Mouse (Mus musculus) v-Abl transformed pro-B cells (cell line): ENCODE data around the gene Cept1.

Experiments
- in situ Hi-C, 2 experiments: fragments of 400-800 bp; cut with MboI; formaldehyde crosslinking; loops; one replicate each; pipeline ENCODE4 v1.15.1; 2025; ENCODE audit not compliant: unreplicated experiment in 2 of 2

Cept1 gene

DNA sequence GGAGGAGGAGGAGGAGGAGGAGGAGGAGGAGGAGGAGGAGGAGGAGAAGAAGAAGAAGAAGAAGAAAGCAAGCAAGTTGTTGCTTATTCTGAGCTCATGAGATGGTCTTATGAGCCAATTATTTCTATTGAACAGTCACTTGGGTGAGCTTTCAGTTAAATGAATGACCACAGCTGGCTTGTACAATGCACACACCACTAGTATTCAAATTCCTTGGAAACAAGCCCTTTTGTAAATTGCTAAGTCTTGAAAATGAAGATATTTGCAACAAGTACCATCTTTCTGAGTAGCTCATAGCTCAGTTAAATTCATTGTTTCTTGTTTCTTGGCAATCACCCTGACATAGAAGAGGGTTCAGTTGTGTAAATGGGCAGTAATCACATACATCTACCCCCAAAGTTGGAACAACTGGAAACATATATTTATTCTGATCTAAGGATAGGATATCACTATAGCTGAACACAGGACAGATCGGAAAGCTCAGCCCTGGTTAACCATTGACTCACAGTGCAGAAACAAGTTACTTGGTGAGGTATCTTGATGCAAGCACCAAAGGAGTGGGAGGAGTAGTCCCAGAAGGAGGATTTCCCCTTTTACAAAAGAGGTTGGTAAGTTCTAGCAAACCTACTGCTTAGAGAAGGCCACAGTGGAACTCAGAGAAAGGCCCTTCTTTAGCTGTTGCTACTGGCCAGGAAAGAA lies 52.1 kb downstream of the Cept1 start:
- in situ Hi-C loops = no loop called here

DNA sequence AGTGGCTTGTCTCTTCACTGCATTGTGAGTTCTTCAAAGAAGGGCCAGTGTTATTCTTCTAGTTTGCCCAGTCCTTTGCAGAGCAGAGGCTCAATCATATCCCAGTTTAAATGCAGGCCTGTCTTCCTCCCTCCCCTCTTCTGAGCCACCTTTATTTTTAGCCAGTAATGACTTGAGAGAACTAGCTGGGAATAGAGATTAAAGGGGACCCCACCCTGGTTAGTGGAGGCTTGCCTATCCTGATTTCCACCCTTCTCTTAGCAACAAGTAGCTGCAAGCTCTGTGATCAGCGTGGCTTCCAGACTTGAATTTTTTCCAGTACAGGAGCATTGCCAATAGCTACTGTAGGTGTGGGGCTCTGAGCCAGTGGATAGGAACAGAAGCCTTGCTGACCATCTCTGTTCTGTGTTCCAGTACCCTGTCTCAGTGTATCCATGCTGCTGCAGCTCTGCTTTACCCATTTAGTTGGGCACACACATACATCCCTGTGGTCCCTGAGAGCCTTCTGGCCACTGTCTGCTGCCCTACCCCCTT lies 53.1 kb downstream of the Cept1 start:
- in situ Hi-C loops = no loop called here

DNA sequence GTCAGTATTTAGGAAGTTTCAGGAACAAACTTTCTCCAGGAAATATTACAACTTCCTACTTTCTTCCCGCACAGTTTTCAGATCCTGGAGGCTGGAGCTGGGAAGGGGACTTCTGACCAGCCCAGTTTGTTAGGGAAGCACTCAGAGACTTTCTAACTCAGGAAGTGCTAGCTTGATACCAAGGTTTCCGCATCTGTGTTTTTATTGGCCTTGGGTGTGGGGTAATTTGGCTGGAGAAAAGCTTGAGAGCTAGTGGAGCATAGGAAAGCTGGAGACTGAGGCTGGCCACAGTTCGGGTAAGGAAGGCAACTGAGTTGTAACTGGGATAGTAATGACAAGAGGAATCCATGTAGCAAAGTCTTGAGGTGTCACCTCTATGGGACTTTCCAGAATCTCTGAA lies 53.7 kb downstream of the Cept1 start:
- in situ Hi-C loops = no loop called here

DNA sequence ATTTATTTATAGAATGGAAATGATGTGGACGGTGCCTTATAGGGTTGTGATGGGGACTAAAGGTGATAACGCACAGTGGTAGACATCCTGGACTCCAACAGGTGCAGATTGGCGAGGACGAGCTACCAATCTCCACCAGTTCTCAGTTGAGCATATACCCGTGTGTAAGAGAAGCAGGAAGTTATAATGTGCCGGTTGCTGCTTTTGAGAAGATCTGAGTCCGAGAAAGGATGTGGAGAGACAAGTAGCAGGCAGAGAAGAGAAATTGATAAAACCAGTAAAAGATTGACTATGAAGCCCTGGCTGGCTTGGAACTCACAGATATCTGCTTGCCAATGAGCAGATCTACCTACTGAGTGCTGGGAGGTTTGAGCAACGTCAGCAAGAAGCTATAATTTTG lies 54.4 kb downstream of the Cept1 start:
- in situ Hi-C loops = no loop called here

- in situ Hi-C loops = no loop called here
These were observed 54.9 kb downstream of the Cept1 start for GRCm38 (mm10) chr3:106492723-106493122.

- in situ Hi-C loops = no loop called here
These were observed 57.4 kb downstream of the Cept1 start for GRCm38 (mm10) chr3:106490239-106490638.

- in situ Hi-C loops = loop anchor here in 1 of 2 experiments (10.0 kb wide), 1 partner anchor 387 kb away; no protein-coding TSS in a partner anchor
These were observed 60.1 kb downstream of the Cept1 start for GRCm38 (mm10) chr3:106487551-106487950.

DNA sequence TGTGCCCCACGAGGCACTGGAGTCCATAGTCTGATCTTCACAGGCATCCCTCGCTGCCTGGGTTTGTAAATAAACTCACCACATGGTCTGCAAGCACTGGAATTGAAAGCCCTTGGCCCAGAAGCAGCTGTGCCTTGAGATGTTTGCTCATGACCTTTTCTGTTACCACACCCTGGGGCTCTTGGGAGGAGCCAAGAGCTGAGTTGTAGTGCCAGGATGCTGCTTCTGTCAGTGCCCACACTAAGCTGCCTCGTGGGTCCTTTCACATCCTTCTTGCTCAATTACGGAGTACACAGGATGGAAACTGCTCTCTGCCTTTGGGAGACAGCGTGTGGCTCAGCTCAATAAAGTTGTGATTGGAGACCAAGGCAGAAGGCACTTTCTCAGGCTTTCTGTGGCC lies 61.8 kb downstream of the Cept1 start:
- in situ Hi-C loops = loop anchor here in 1 of 2 experiments (10.0 kb wide), 1 partner anchor 389 kb away; no protein-coding TSS in a partner anchor

DNA sequence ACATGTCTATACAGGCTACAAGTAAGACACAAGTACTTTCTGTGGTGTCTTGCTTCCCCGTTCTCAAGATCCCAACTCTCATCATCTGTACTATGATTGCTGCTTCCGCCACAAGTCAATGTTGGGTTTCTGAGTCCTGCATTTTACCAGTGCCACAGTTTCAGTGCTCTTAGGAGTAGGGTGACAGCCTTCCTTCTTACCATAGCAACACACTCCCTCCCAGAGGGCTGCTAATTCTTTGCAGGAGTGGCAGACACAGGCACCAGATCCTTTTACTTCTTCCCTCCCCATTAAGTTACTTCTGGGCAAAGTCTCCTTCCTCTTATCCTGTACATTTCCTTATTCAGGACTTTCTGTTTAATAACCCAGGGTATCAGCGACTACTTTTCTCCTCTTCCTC lies 62.7 kb downstream of the Cept1 start:
- in situ Hi-C loops = loop anchor here in 1 of 2 experiments (10.0 kb wide), 1 partner anchor 390 kb away; no protein-coding TSS in a partner anchor

DNA sequence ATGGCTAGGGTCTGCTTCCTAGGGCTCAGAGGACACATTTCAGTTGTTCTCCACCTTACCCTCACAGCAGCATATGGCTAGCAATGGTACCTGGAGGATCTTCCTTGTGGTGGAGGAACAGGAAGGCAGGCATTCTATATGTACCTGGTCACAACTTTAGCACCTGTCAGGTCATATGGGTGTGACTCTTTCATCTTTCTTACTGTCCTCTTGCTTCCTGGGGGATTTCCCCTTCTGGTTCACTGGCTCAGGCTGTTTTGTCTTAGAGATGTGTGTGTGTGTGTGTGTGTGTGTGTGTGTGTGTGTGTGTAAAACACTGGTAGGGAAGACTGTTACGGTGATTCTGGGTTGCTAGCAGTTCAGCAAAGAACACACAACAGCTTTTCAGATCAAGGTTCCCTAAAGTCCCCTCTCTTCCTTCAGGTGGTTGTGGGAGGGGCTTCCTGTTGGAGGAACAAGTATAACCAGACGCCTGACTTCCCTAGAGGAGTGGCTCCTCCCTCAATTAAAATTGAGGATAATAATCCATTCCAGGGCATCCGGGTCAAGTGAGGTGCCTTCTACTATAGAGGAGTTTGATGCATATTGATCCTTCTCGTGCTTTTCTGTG lies 63.7 kb downstream of the Cept1 start:
- in situ Hi-C loops = loop anchor here in 1 of 2 experiments (10.0 kb wide), 1 partner anchor 391 kb away; no protein-coding TSS in a partner anchor

DNA sequence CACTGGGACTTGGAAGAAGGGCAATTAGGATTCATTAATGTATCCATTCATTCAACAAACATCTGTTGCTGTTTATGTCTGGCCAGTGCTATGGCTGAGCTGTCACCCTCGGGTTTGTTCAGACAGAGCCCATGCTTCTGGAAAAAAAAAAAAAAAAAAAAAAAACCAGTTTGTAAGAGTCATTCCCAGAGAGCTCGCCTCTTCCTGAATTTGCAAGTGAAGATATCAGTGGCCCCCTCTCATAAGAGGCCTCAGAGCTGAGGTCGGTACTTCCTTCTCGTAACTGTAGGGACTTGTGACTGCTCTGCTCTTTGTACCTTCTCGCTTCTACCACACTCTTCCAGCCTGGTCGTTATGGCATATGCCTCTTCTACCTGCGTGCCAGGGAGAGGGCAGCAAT lies 64.3 kb downstream of the Cept1 start:
- in situ Hi-C loops = loop anchor here in 1 of 2 experiments (10.0 kb wide), 1 partner anchor 392 kb away; no protein-coding TSS in a partner anchor

- in situ Hi-C loops = loop anchor here in 1 of 2 experiments (10.0 kb wide), 1 partner anchor 392 kb away; no protein-coding TSS in a partner anchor
These were observed 65.1 kb downstream of the Cept1 start, which contains the start of gene Dennd2d for GRCm38 (mm10) chr3:106482281-106483081. TSS of gene Dennd2d (plus strand) at chr3:106482405.

DNA sequence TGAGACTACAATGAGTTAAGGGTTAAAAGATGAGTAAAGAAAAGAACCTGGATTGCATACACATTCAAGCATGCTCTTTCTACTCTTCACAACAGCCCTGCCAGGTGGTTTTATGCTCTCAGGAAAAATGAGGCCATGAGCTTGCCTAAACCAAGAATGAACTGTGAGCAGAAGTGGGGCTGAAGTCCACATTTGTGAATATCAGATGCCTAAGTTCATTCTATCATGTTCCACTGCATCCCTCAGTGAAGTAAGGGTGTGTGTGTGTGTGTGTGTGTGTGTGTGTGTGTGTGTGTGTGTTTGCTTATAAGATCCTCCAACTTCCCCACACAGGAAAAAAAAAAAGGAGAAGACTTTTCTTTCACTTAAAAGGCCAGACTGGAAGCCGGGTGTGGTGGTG lies 70.7 kb downstream of the Cept1 start:
- in situ Hi-C loops = no loop called here

- in situ Hi-C loops = no loop called here
These were observed 73.4 kb downstream of the Cept1 start for GRCm38 (mm10) chr3:106474210-106474609.

GRCm38 (mm10) chr3:106464750-106465149 lies 82.9 kb downstream of the Cept1 start:
- in situ Hi-C loops = loop anchor here in 1 of 2 experiments (10.0 kb wide), 1 partner anchor 260 kb away; no protein-coding TSS in a partner anchor

DNA sequence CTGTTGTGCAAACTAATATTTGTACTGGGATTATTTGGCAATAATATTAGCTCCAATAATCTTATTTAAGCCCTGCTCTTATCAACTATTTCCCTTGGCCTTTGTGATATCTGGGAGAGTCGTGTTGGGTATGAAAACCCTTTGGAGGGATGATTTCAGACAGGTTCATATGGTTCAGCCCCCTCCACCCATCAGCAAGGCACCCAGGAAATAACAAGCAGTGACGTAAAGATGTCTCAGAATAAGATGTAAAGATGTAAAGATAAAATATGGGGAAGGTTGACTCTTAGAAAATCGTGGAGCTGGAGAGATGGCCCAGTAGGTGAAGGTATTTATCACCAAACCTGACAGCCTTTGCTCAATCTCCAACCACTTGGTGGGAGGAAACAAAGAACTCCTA lies 85.1 kb downstream of the Cept1 start:
- in situ Hi-C loops = loop anchor here in 1 of 2 experiments (10.0 kb wide), 1 partner anchor 262 kb away; no protein-coding TSS in a partner anchor

DNA sequence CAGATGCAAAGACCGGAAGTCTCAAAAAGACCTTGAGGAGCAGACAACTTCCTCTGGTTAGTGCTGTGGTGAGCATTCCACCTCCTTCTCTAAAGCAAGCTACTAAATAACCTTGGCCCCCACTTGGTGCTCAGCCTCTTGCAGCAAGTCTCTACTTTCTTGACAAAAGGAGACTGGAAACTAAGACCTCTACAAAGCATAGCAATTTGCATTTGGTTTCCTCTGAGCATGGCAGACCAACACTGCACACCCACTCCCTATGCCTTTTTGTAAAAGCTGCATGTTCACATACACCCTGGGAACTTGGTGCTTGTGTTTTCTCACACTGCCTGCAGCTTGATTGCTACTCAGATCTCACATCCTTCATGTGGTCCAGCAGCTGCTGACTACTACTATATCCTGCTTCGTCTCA lies 85.5 kb downstream of the Cept1 start:
- in situ Hi-C loops = loop anchor here in 1 of 2 experiments (10.0 kb wide), 1 partner anchor 263 kb away; no protein-coding TSS in a partner anchor

DNA sequence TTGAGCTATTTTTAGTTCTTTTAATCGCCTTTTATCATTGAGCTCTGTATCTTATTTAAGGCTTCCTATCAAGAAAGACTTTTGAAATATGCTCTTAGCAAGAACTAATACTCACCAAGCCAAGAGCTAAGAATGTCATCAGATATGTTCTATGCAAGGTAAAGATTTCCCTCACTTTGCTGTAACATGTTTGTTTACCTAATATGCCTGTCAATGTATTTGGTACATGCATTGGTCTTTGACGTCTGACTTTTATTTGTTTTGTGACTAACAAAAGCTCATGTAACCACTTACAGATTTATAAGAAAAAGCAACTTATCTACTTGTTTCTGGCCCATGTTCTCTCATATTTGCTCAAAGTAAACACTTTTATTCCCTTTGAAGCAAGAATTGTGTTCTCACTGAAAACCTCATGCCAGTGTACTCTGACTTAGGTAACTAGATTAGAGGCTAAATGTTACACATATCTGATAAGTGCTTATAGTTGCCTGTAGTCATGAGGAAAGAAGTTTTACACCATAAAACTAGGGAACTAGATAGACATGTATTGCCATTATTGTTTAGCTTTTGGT lies 90.2 kb downstream of the Cept1 start:
- in situ Hi-C loops = loop anchor here in 1 of 2 experiments (10.0 kb wide), 1 partner anchor 267 kb away; no protein-coding TSS in a partner anchor

DNA sequence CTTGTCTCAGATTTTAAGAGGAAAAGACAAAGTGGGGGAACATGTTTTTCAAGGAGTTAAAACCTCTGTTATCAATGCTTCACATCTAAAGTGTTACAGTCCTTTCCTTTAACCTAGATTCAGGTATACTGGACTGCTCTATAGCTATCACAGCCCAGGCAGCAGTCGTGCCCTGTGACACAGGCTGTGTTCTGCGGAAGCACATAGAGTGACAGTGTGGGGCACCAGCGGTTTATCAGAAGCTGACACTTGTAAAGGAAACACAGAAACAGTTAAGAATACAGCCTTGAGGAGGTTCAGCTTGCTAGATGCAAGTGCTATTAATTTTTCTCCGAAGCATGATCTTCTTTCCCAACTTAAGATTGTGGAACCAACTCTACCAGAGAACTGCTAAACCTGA lies 95.0 kb downstream of the Cept1 start:
- in situ Hi-C loops = loop anchor here in 1 of 2 experiments (10.0 kb wide), 1 partner anchor 272 kb away; no protein-coding TSS in a partner anchor
